Mouse (Mus musculus) neural tube, embryonic 11.5 days (tissue): ENCODE results near the gene F7. TPM values are rescaled to one million over a fixed set of nuclear protein-coding genes. Genes with fewer than 3 reads are reported as not detected.
"Not testable (repeated sequence)": the region's sequence is repeated elsewhere in the genome, so short reads cannot be mapped to it uniquely, and the experiment has no call there.

Experiments used
- ATAC-seq: fragments of 200-750 bp; cut with Nextera tagmentation; 2 replicates; pipeline ENCODE4 v1.8.0; 2017; ENCODE audit warnings: moderate number of reproducible peaks, mild to moderate bottlenecking, moderate TSS enrichment, moderate library complexity; ENCODE audit not compliant: insufficient read depth, low FRiP score, low TSS enrichment
- DNase-seq: peaks from one replicate; pipeline ENCODE4 v3.0.0-alpha.2; 2015; ENCODE audit warnings: low spot score
- H3K27ac ChIP-seq: fragments of 300-500 bp; sonication (generic); 2 replicates; pipeline ENCODE4 v1.5.1; 2014; ENCODE audit warnings: low read depth, mild to moderate bottlenecking, low read length
- H3K27me3 ChIP-seq: fragments of 300-500 bp; sonication (generic); 2 replicates; pipeline ENCODE4 v1.6.1; 2014; ENCODE audit warnings: mild to moderate bottlenecking, low read length, mixed read lengths; ENCODE audit not compliant: control insufficient read depth, insufficient read depth
- H3K36me3 ChIP-seq: fragments of 300-500 bp; sonication (generic); 2 replicates; pipeline ENCODE4 v1.6.1; 2014; ENCODE audit warnings: mild to moderate bottlenecking, low read length, moderate library complexity, mixed read lengths; ENCODE audit not compliant: control insufficient read depth, insufficient read depth
- H3K4me1 ChIP-seq: fragments of 300-500 bp; sonication (generic); 2 replicates; pipeline ENCODE4 v1.6.1; 2014; ENCODE audit warnings: low read length, mixed read lengths; ENCODE audit not compliant: control insufficient read depth, insufficient read depth
- H3K4me2 ChIP-seq: fragments of 300-500 bp; sonication (generic); 2 replicates; pipeline ENCODE4 v1.6.1; 2014; ENCODE audit warnings: low read depth, mild to moderate bottlenecking, moderate library complexity
- H3K4me3 ChIP-seq: fragments of 300-500 bp; sonication (generic); 2 replicates; pipeline ENCODE4 v1.5.1; 2014; ENCODE audit warnings: low read depth, low read length
- H3K9ac ChIP-seq: fragments of 300-500 bp; sonication (generic); 2 replicates; pipeline ENCODE4 v1.6.1; 2014; ENCODE audit warnings: mild to moderate bottlenecking, low read length
- H3K9me3 ChIP-seq: fragments of 300-500 bp; sonication (generic); 2 replicates; pipeline ENCODE4 v1.6.1; 2016; ENCODE audit warnings: low read length; ENCODE audit not compliant: control insufficient read depth
- WGBS: fragments of 180-500 bp; shearing (Covaris S2); extraction: QIAGEN DNeasy Blood & Tissue Kit; methylation state at CpG from one replicate; pipeline ENCODE4 v1.1.7; 2014; 5-methylcytosine and 5-hydroxymethylcytosine counted together
- polyA plus RNA-seq: library from polyadenylated mRNA; unstranded; fragments of >200 nt; fragmentation: Nextera tagmentation; extraction: Ambion mirVana; gene quantifications from 2 replicates; pipeline ENCODE4 v1.2.1, GENCODE M21; 2014

F7 gene
- polyA plus RNA-seq, 1 experiment from 2014 or later = not detected

DNA sequence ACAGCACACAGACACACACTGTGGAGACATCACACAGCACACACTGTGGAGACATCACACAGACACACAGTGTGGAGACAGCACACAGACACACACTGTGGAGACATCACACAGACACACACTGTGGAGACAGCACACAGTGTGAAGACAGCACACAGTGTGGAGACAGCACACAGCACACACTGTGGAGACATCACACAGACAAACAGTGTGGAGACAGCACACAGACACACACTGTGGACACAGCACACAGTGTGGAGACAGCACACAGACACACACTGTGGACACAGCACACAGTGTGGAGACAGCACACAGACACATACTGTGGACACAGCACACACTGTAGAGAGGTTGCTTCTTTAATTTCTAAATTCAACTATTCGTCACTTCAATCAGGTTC lies 49.7 kb downstream of the F7 start:
- H3K27me3 ChIP-seq, H3K9ac ChIP-seq, H3K4me1 ChIP-seq, DNase-seq, ATAC-seq, H3K27ac ChIP-seq, H3K4me2 ChIP-seq, H3K4me3 ChIP-seq, H3K36me3 ChIP-seq, H3K9me3 ChIP-seq: not testable (repeated sequence)
- WGBS = 88% methylated on average over 1 of the region's 1 CpGs

DNA sequence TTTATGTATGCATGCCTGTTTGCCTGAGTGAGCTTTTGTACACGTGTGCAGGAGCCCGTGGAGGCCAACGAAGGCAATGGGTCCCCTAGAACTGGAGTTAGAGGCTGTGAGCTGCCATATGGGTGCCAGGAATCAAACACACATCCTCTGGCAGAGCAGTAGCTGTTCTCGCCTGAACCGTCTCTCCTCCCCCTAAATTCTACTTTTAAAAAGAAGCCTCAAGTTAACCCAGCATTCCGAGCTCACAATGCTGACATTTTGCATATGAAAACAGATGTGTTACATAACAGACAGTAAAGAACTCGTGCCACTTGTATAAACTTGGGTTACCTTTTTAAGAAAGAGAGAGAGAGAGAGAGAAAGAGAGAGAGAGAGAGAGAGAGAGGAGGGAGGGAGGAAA lies 51.7 kb downstream of the F7 start:
- no peak overlapping the region for H3K4me3 ChIP-seq
- H3K27ac ChIP-seq = no peak overlapping the region
- DNase-seq (no peak), ATAC-seq (no peak)
- peaks cover 16% of the 10 kb centered on the region for H3K36me3 ChIP-seq
- H3K9me3 ChIP-seq = no peaks in the 10 kb centered on the region
- H3K4me2 ChIP-seq = no peak overlapping the region
- 89% methylated on average over 7 of the region's 7 CpGs for WGBS
- no peak overlapping the region for H3K9ac ChIP-seq
- H3K27me3 ChIP-seq = no peaks in the 10 kb centered on the region
- H3K4me1 ChIP-seq = no peaks in the 10 kb centered on the region

Other genes with a start within 250 kb of the F7 start
- gene Mcf2l, start 152.2 kb upstream of the F7 start, polyA plus RNA-seq = 46.3 and 58.7 TPM in 2 replicates
- 0.69 and 0.78 TPM in 2 replicates for gene F10, start 11.3 kb downstream of the F7 start, polyA plus RNA-seq
- gene Proz, start 34.9 kb downstream of the F7 start, polyA plus RNA-seq = 0.09 and 0.18 TPM in 2 replicates
- 52.9 and 53.4 TPM in 2 replicates for gene Pcid2, start 79.4 kb downstream of the F7 start, polyA plus RNA-seq
- gene Cul4a, start 79.6 kb downstream of the F7 start, polyA plus RNA-seq = 90.2 and 99.5 TPM in 2 replicates
- 258 and 279 TPM in 2 replicates for gene Lamp1, start 133.1 kb downstream of the F7 start, polyA plus RNA-seq
- 13.5 and 13.8 TPM in 2 replicates for gene Grtp1, start 174.6 kb downstream of the F7 start, polyA plus RNA-seq
- gene Adprhl1, start 228.1 kb downstream of the F7 start, polyA plus RNA-seq = 0.57 and 0.61 TPM in 2 replicates